Mouse (Mus musculus) thymus, postnatal 10 days (tissue): ENCODE results near the gene Olfr1441.

Source experiments
- DNase-seq, 2 experiments: peaks; one replicate each; pipeline ENCODE4 v3.0.0; 2021; ENCODE audit warnings: low spot score in 2 of 2

The Olfr1441 gene

DNA sequence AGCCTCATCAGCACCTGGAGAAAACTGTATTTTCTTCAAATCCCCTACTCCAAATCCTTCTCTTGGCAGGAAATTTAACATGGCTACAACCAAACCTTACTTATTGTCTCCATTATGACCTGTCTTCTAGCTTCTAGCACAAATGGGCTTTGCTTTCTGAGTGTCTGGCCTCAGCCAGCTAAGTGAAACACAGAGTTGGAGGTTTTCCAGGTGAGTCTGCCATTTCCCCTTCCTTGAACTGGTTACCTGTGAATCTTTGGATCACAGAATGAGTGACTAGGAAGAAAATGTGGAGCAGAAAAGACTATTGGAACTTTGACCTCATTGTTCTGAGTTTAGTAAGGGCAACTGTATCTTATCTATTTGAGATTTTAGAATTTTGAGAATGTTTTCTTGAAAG is at the start of gene Olfr1441:
Olfr1441 (plus strand) TSS at position 73 of the 400 bp plus-strand sequence.
- DNase-seq = no peak

DNA sequence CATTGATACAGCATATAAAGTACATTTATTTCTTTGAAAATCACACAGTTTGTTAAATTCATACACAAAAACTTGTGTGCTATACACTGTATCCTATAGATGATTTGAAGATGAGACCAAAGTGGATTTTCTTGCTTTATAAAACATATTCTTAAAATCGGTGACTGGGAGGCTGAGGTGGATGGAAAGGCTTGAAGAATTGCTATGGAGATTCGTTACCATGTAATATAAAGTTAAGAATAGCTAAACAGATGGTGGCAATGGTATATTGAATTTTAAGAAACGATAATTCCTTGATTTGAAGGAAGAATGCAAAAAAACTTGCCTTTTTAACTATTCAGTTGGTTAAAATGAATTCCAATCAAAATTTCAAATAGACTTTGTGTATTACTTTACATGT is 44.2 kb upstream of the Olfr1441 start:
- no peak for DNase-seq

- DNase-seq = no peak
Observed at GRCm38 (mm10) chr19:12374465-12375025, 42.7 kb upstream of the Olfr1441 start.

DNA sequence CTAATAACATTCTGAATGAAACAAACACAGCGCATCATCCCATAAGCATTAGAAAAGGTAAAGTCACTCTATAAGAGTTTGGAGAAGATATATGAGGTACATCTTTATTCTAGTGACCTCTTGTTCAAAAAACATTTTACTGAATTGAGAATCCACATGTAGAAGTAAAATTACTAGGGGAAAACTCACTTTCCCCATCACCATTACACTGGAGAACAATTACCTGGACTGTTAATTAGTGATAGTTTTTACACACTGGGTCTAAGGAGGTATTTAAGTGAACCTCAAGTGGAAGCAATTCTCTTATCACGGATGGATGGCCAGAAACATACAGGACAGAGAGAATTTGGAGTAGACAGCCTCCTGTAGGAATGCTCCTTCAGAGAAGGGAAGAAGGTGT is 30.3 kb upstream of the Olfr1441 start, which contains the start of gene Olfr1440:
Olfr1440 (plus strand) TSS at position 301 of the 400 bp plus-strand sequence.
- DNase-seq = no peak

DNA sequence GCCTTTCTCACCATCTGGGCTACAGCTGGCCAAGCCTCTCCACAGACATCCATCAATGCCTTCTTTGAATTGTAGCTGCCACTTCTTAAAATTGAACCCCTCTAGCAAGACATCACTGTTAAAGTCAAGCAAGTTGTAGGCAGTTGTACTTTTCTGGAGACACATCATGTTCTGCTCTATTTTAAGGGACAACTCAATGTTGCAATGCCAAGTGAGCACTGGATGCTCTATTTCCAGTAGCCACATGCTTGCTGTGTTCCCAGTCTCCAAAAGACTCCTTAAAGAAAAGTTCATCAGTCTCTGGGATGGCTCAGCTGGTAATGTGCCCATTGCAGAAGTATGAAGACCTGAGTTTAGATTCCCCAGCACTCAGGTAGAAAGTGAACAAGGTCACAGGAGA is 3.5 kb upstream of the Olfr1441 start:
- DNase-seq = no peak

DNA sequence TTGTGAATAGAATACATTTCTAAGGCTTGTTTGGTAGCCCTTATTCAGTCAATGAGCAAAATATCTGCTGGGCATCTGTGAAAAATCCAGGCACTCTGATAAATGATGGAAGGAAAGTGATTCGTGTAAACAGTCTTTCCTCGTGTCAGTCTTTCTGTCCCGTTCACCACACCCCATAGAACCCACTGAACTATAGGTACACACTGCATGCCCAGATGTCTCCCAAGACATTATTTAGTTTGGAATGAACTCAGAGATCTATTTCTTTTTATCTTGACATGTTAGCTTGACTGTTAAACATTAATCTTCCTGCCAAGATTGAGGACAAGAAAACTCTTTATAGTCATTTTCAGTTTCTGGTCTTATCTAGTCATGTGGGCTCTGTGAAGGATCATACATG is 1.1 kb downstream of the Olfr1441 start:
- no peak for DNase-seq

- DNase-seq = no peak
Observed at GRCm38 (mm10) chr19:12420555-12420954, 3.3 kb downstream of the Olfr1441 start.

DNA sequence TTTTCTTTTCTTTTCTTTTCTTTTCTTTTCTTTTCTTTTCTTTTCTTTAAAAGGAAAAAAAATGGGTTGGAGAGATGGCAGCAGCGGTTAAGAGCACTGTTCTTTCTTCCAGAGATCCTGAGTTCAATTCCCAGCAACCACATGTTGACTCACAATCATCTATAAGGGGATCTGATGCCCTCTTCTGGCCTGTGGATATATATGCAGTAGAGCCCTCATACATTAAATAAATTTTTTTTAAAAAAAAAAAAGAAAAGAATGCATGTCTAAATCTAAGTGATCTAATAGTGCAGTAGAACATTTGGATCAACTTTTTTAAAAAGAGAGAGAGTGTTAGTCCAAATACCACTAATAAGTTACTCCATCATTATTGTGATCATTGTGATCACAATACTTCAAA is 4.4 kb downstream of the Olfr1441 start:
- no peak for DNase-seq

DNA sequence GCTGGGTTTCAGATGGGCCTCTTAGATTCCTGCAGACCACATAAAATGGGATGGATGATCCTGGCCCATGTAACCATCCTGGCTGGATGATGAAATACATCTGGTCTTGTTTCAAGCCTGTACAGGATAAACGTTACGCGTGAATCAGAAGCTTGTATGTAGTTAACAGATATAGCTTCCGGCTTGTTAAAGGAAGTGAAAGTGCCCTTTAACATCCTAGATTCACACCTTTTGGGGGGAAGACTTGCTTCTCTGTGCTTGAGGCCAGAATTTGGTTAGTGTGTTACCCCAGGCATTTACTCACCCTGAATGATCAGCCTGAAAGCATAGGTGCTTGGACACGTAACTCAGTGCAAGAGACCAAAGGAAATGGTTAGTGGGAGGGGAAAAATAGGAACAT is 9.9 kb downstream of the Olfr1441 start:
- no peak for DNase-seq

GRCm38 (mm10) chr19:12427605-12428004 is 10.4 kb downstream of the Olfr1441 start, which contains the start of gene Pfpl:
Gene Pfpl (plus strand): TSS chr19:12427905.
- DNase-seq = no peak

DNA sequence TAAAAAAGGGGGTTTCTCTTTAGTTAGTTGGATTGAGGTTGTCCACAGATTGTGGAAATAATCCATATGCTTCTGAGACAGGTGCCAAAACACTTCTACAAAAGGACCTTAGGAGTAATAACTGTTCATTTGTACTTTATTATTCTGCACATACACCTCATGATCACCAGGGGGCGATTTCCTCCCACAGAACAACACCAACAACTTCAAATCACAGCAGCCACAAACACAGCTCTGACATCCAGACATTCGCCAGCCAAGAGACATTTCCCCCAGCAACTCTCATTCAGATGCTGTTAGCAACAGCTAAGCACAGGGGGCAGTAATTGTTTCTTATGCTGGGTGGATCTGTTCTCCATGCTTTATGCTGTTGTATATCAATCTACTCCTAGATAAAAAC is 15.8 kb downstream of the Olfr1441 start:
- no peak for DNase-seq

DNA sequence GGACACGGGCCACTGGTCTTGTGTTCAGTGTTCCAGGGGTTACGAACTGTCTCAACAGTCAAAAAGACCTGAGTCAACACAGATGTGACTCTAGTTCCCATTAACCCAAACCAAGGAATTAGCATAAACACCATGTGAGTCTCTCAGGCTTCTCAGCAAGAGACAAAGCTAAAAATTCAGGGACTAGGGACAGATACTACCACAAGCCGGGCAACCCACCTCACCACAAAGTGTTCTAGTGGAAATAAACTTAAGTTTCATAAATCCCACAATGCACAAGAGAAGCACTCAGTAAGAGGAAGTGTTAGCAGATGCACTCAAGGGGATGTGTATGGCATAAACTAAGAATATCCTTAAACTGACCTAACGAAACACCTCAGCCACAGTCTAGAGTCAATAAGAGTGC is 17.8 kb downstream of the Olfr1441 start:
- no peak for DNase-seq

DNA sequence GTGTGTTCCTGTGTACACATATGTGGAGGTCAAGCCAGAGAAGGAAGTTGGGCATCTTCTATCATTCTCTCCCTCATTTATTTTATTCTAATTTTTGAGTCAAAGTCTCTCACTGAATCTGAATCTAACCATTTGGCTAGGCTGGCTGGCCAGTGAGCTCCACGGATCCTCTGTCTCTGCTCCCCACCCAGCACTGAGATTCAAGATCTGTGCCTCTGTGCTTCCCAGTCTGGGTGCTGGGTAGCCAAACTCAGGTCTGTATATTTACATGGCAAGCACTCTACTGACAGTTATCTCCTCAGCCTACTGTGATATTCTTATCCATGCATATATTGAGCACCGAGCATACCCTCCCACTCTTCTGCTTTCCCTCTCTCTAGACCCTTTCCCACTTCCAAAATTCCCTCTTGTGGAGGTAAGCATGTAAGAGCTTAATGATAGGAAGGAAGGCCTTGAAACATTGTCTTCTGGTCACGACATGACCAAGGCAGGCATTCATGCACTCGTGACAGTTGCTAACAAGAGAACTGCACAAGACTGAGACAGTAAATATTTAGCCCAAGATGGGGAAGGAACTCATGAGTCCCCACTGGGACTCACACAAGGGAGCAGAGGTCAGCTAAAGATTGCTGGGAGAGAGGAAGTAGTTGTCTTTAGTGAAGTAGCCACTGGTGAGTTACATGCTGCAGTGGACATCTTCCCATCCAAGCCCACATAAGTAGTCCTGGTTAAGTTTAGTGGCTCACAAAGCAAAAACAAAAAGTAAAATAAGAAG is 18.7 kb downstream of the Olfr1441 start:
- no peak for DNase-seq

DNA sequence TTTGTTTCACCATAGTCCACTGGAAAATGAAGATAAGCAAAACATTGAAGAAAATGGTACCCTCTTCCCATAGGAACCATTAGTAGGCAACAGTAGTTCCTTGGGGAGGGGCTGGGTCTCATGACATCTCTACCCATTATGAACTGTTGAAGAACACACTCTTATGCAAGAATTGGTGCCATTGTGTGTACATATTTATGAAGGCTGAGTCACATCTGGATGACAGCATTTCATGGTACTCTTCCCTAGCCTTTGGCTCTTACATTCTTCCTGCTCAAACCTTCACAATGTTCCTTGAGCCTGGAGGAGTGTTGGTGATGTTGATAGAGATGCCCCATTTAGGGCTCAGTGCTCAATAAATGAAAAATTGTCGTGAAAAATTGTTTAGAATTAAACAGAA is 22.3 kb downstream of the Olfr1441 start:
- no peak for DNase-seq

DNA sequence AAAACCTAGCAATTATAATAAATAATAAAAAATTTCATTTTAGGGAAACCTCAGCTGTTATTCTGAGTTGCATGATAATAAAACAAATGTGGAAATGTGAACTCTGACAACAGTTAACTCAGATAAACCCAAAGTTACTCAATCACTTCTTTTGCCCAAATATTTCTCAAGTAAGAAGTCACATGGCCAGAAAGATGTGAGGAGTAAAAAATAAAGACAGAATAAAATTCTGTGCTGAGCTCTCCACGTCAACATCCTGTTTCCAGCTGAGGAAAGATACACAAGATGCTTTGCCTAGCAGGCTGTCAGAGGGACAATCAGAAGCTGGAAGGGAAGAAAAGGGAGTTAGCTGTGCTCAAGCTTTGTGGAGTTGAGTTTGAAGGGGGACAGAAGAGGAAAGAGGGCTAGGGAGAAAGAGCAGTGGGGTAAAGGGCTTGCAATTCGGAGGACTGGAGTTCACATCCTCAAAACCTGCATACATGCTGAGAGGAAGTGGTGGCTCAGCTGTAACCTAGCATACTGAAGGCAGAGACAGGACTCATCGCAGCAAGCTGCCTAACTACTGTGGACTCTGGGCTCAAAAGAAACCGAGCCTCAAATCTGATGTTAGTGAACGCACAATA is 23.0 kb downstream of the Olfr1441 start:
- DNase-seq = no peak

GRCm38 (mm10) chr19:12442560-12442959 is 25.3 kb downstream of the Olfr1441 start:
- DNase-seq = no peak

DNA sequence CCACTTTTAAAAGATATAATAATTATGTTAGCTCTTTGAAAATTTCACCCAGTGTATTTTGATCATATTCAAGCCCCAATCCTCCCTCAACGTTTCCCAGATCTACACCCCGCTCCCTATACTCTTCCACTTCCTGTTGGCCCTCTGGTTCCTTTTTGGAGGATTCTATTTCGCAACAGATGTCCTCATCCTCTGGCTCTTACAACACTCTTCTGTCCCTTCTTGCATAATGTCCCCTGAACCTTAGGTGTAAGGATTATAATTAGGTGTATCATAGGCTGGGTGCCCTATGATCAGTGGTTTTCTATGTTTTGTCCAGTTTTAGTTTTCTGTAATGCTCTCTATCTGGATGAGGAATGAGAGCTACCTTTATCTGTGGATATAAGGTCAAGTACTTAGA is 27.8 kb downstream of the Olfr1441 start:
- no peak for DNase-seq

GRCm38 (mm10) chr19:12457401-12458066 is 40.3 kb downstream of the Olfr1441 start:
- no peak for DNase-seq

DNA sequence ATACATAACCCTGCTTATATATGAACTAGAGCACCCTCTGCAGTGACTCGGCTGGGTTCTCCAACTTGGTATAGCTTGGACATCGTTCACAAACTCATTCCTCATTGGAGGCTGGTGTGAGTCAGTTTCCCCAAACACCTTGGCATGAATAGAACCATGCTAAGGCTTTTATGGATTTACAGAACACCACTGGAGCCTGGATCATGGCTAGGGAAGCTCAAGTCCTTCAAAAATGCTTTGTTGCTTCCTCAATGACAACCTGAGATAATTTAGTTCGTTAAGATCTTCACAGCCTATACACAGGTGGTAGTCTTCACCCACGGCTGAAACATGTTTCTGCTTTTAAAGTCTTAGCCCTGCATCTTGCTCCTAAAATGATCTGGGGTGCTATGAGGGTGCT is 42.3 kb downstream of the Olfr1441 start:
- DNase-seq = no peak

GRCm38 (mm10) chr19:12460282-12461249 is 43.3 kb downstream of the Olfr1441 start, which contains the start of gene Mpeg1:
Gene Mpeg1 (plus strand): TSS chr19:12460779.
- DNase-seq = no peak
